Mouse (Mus musculus) retina, adult 2 months (tissue): ENCODE data around the gene Ebp.
A peak's percentile ranks its signal among the peaks of the same experiment; 100 is the strongest.

Experiments
- DNase-seq: peaks from one replicate; pipeline ENCODE4 v3.0.0-alpha.2; 2012; ENCODE audit warnings: low read depth, low spot score

Gene Ebp

GRCm38 (mm10) chrX:8193419-8193723 lies at the start of gene Ebp:
TSS of gene Ebp (minus strand) at chrX:8193512.
- DNase-seq: no peak

- no peak for DNase-seq
Measured at GRCm38 (mm10) chrX:8238804-8239395, 45.6 kb upstream of the Ebp start.

- no peak for DNase-seq
Measured at GRCm38 (mm10) chrX:8236704-8237103, 43.4 kb upstream of the Ebp start.

GRCm38 (mm10) chrX:8233602-8234001 lies 40.3 kb upstream of the Ebp start:
- DNase-seq: no peak

- DNase-seq: no peak
Measured at GRCm38 (mm10) chrX:8230272-8230671, 37.0 kb upstream of the Ebp start.

- DNase-seq: no peak
Measured at GRCm38 (mm10) chrX:8223473-8223872, 30.2 kb upstream of the Ebp start.

GRCm38 (mm10) chrX:8222678-8223421 lies 29.5 kb upstream of the Ebp start:
- DNase-seq: no peak

GRCm38 (mm10) chrX:8222296-8222677 lies 29.0 kb upstream of the Ebp start:
- DNase-seq: no peak

GRCm38 (mm10) chrX:8219651-8220050 lies 26.3 kb upstream of the Ebp start:
- DNase-seq: no peak

GRCm38 (mm10) chrX:8218114-8218513 lies 24.8 kb upstream of the Ebp start:
- no peak for DNase-seq

- DNase-seq: no peak
Measured at GRCm38 (mm10) chrX:8217383-8217782, 24.1 kb upstream of the Ebp start.

GRCm38 (mm10) chrX:8211490-8212207 lies 18.3 kb upstream of the Ebp start:
- no peak for DNase-seq

- DNase-seq: no peak
Measured at GRCm38 (mm10) chrX:8209720-8210119, 16.4 kb upstream of the Ebp start.

GRCm38 (mm10) chrX:8207224-8207623 lies 13.9 kb upstream of the Ebp start:
- DNase-seq: no peak

GRCm38 (mm10) chrX:8206694-8207197 lies 13.4 kb upstream of the Ebp start:
- no peak for DNase-seq

- peak; percentile 50 for DNase-seq
Measured at GRCm38 (mm10) chrX:8206015-8206693, 12.8 kb upstream of the Ebp start, which contains the start of gene Porcn. TSS of gene Porcn (minus strand) at chrX:8206525.

GRCm38 (mm10) chrX:8205551-8205950 lies 12.2 kb upstream of the Ebp start:
- no peak for DNase-seq

GRCm38 (mm10) chrX:8205088-8205487 lies 11.8 kb upstream of the Ebp start:
- DNase-seq: no peak

- DNase-seq: no peak
Measured at GRCm38 (mm10) chrX:8204076-8204475, 10.8 kb upstream of the Ebp start.

- DNase-seq: no peak
Measured at GRCm38 (mm10) chrX:8203105-8203504, 9.8 kb upstream of the Ebp start.

- peak; percentile 61 for DNase-seq
Measured at GRCm38 (mm10) chrX:8192640-8193418, 483 bp downstream of the Ebp start.
